ENCODE assay signal across 10 mouse cellular contexts in the genomic region with DNA sequence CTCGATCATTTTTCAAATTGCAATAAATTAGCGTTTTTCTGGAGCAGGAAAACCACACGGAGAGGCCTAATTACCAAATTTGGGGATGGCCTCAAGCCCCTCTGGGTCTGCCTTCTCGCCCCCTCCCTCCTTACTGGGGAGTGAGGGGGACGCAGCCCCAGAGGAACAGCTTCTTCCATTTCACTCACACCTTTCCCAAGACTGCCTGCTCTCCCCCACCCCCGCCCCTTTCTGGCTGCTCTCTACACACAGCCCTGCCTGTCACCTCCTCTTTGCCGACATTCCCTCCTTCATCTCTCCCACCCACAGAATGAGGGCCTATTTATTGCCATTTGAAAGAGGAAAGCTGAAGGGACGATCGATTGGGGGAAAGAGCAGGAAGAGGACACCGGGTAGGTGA.
DNase-seq lines count a peak whose midpoint lies in the region; ATAC-seq and TF ChIP-seq lines count a peak whose summit lies in the region.
"Had no signal": no experiment of that assay in that cellular context is flagged by ENCODE, and none has a peak within 500 bp of the region (broad histone marks: within the 10 kb centered on the region; RNA-seq: fewer than 3 reads in every experiment).

No protein-coding gene starts in this region.

- H3K4me1 ChIP-seq in kidney, postnatal 0 days (replicated peaks; ENCODE audit: insufficient read depth, low read length) = no peaks in the 10 kb centered on the region
- H3K4me1 ChIP-seq in kidney, adult 2 months (ENCODE audit: control insufficient read depth, insufficient read depth, low read length) = no peaks in the 10 kb centered on the region
- peaks cover 31% of the 10 kb centered on the region for H3K4me1 ChIP-seq in forebrain, embryonic 10.5 days
- H3K4me1 ChIP-seq in hindbrain, embryonic 15.5 days (replicated peaks) = peaks cover 8% of the 10 kb centered on the region
- peaks cover 7% of the 10 kb centered on the region; the same call in 1 of the 2 replicates for H3K4me1 ChIP-seq in midbrain, embryonic 15.5 days
- H3K4me1 ChIP-seq: liver, embryonic 15.5 days had no signal

- H3K36me3 ChIP-seq in kidney, postnatal 0 days (ENCODE audit: insufficient read depth, low read length) = no peaks in the 10 kb centered on the region
- no peaks in the 10 kb centered on the region for H3K36me3 ChIP-seq in kidney, adult 2 months (ENCODE audit: control insufficient read depth, insufficient read depth, low read length)
- no peaks in the 10 kb centered on the region for H3K36me3 ChIP-seq in forebrain, embryonic 10.5 days (replicated peaks)
- H3K36me3 ChIP-seq in hindbrain, embryonic 15.5 days = no peaks in the 10 kb centered on the region
- H3K36me3 ChIP-seq in midbrain, embryonic 15.5 days (replicated peaks) = no peaks in the 10 kb centered on the region
- H3K36me3 ChIP-seq: liver, embryonic 15.5 days had no signal

- no peak for TF ChIP-seq POLR2A in kidney, adult 2 months (IDR thresholded peaks at IDR 0.05; ENCODE audit: low read depth, low read length)

- H3K27me3 ChIP-seq in kidney, postnatal 0 days (ENCODE audit: insufficient read depth, low read length) = no peaks in the 10 kb centered on the region
- H3K27me3 ChIP-seq in kidney, adult 2 months (replicated peaks; ENCODE audit: control insufficient read depth, insufficient read depth, low read length) = no peaks in the 10 kb centered on the region
- peaks cover 100% of the 10 kb centered on the region for H3K27me3 ChIP-seq in forebrain, embryonic 10.5 days (ENCODE audit: poor library complexity, severe bottlenecking)
- H3K27me3 ChIP-seq in hindbrain, embryonic 15.5 days = peaks cover 21% of the 10 kb centered on the region
- H3K27me3 ChIP-seq in midbrain, embryonic 15.5 days (replicated peaks) = peaks cover 49% of the 10 kb centered on the region

- WGBS in kidney, postnatal 0 days = 21% methylated on average over 10 of the region's 10 CpGs
- 31% methylated on average over 9 of the region's 10 CpGs for WGBS in kidney, adult 2 months
- WGBS in forebrain, embryonic 10.5 days = 23% methylated on average over 10 of the region's 10 CpGs
- 24% methylated on average over 10 of the region's 10 CpGs for WGBS in hindbrain, embryonic 15.5 days
- WGBS in midbrain, embryonic 15.5 days = 24% methylated on average over 10 of the region's 10 CpGs

- no peaks in the 10 kb centered on the region for H3K9me3 ChIP-seq in kidney, postnatal 0 days (replicated peaks; ENCODE audit: low read length)
- H3K9me3 ChIP-seq in forebrain, embryonic 10.5 days = no peaks in the 10 kb centered on the region
- H3K9me3 ChIP-seq in hindbrain, embryonic 15.5 days = no peaks in the 10 kb centered on the region
- no peaks in the 10 kb centered on the region for H3K9me3 ChIP-seq in midbrain, embryonic 15.5 days
- H3K9me3 ChIP-seq: liver, embryonic 15.5 days had no signal

- no peak overlapping the region for H3K27ac ChIP-seq in kidney, postnatal 0 days
- no peak overlapping the region for H3K27ac ChIP-seq in kidney, adult 2 months (ENCODE audit: insufficient read depth, low read depth, low read length)
- H3K27ac ChIP-seq in forebrain, embryonic 10.5 days = peak overlapping the region; percentile 85
- H3K27ac ChIP-seq in hindbrain, embryonic 15.5 days (replicated peaks) = no peak overlapping the region
- H3K27ac ChIP-seq in midbrain, embryonic 15.5 days = no peak overlapping the region
- H3K27ac ChIP-seq in gastrocnemius, adult 2 months = no peak overlapping the region
- H3K27ac ChIP-seq: liver, embryonic 15.5 days had no signal

- ATAC-seq in kidney, postnatal 0 days (replicated peaks; ENCODE audit: low FRiP score, low read depth) = 0 out of 2 replicates have a peak, but pooled peaks have one; percentile 43
- peak; percentile 52 for ATAC-seq in hindbrain, embryonic 15.5 days (ENCODE audit: low FRiP score, low read depth)
- peak; percentile 67 for ATAC-seq in midbrain, embryonic 15.5 days (replicated peaks)
- ATAC-seq in megakaryocyte progenitor cell, adult 5-6 weeks (replicated peaks; ENCODE audit: poor library complexity) = no peak

- no peak for DNase-seq in kidney, postnatal 0 days (ENCODE audit: low spot score)
- no peak for DNase-seq in kidney, adult 2 months
- DNase-seq in forebrain, embryonic 10.5 days (ENCODE audit: extremely low spot score, low spot score) = no peak
- no peak for DNase-seq in right cerebral cortex, postnatal 10 days (ENCODE audit: low spot score in 2 of 2)
- no peak for DNase-seq in gastrocnemius, adult 2 months
- DNase-seq: spleen, adult 18-20 months had no signal

- H3K4me3 ChIP-seq in kidney, postnatal 0 days (replicated peaks; ENCODE audit: low read depth, low read length) = no peak overlapping the region
- H3K4me3 ChIP-seq in kidney, adult 2 months (ENCODE audit: insufficient read depth, low read depth, low read length) = no peak overlapping the region
- peak overlapping the region; percentile 36; the same call in 1 of the 2 replicates for H3K4me3 ChIP-seq in forebrain, embryonic 10.5 days
- no peak overlapping the region for H3K4me3 ChIP-seq in hindbrain, embryonic 15.5 days
- H3K4me3 ChIP-seq in midbrain, embryonic 15.5 days = no peak overlapping the region
- H3K4me3 ChIP-seq in gastrocnemius, adult 2 months = no peak overlapping the region
- H3K4me3 ChIP-seq: liver, embryonic 15.5 days had no signal

- no peak overlapping the region for H3K9ac ChIP-seq in kidney, postnatal 0 days (ENCODE audit: low read depth, low read length)
- H3K9ac ChIP-seq in hindbrain, embryonic 15.5 days = no peak overlapping the region
- no peak overlapping the region for H3K9ac ChIP-seq in midbrain, embryonic 15.5 days
- H3K9ac ChIP-seq: liver, embryonic 15.5 days had no signal

- 0 out of 2 replicates have a peak overlapping the region, but pooled peaks have one; percentile 10 for H3K4me2 ChIP-seq in kidney, postnatal 0 days (ENCODE audit: low read length)
- no peak overlapping the region for H3K4me2 ChIP-seq in hindbrain, embryonic 15.5 days
- H3K4me2 ChIP-seq in midbrain, embryonic 15.5 days = peak overlapping the region; percentile 40; the same call in 1 of the 2 replicates
- H3K4me2 ChIP-seq: liver, embryonic 15.5 days had no signal

- no peak for TF ChIP-seq CTCF in kidney, postnatal 0 days (IDR thresholded peaks at IDR 0.05; ENCODE audit: low read depth)
- no peak for TF ChIP-seq CTCF in kidney, adult 2 months (conservative IDR thresholded peaks at IDR 0.05; ENCODE audit: insufficient read depth, insufficient read length, low read depth, low read length)
- TF ChIP-seq CTCF in gastrocnemius, adult 2 months (IDR thresholded peaks at IDR 0.05) = no peak

- intact Hi-C loops in gastrocnemius, adult 2 months (cut with DNase I) = no loop called here
